Mouse (Mus musculus) lung, postnatal 10 days (tissue): ENCODE data around the gene Eps15l1.

Experiments used
- DNase-seq: peaks from one replicate; pipeline ENCODE4 v3.0.0; 2021

Gene Eps15l1

GRCm38 (mm10) chr8:72318801-72319322, 102.4 kb downstream of the Eps15l1 start, which contains the start of gene Klf2:
Gene Klf2 (plus strand): TSS chr8:72319033.
- peak; percentile 99 for DNase-seq

GRCm38 (mm10) chr8:72317741-72318301, 103.4 kb downstream of the Eps15l1 start:
- peak; percentile 21 for DNase-seq

GRCm38 (mm10) chr8:72316053-72316695, 105.1 kb downstream of the Eps15l1 start:
- no peak for DNase-seq

- no peak for DNase-seq
Observed at GRCm38 (mm10) chr8:72312926-72313518, 108.2 kb downstream of the Eps15l1 start.

GRCm38 (mm10) chr8:72310849-72311506, 110.3 kb downstream of the Eps15l1 start:
- DNase-seq: peak; percentile 46

GRCm38 (mm10) chr8:72308276-72308675, 113.0 kb downstream of the Eps15l1 start:
- peak; percentile 72 for DNase-seq

GRCm38 (mm10) chr8:72306913-72307312, 114.3 kb downstream of the Eps15l1 start:
- no peak for DNase-seq

GRCm38 (mm10) chr8:72305210-72305905, 115.9 kb downstream of the Eps15l1 start, which contains the start of gene Gm10282:
Gene Gm10282 (minus strand): TSS chr8:72305260.
- DNase-seq: no peak

- DNase-seq: peak; percentile 91
Observed at GRCm38 (mm10) chr8:72303633-72304032, 117.6 kb downstream of the Eps15l1 start.

GRCm38 (mm10) chr8:72302986-72303612, 118.2 kb downstream of the Eps15l1 start:
- no peak for DNase-seq

GRCm38 (mm10) chr8:72301497-72301896, 119.8 kb downstream of the Eps15l1 start:
- no peak for DNase-seq

- DNase-seq: no peak
Observed at GRCm38 (mm10) chr8:72300654-72301400, 120.4 kb downstream of the Eps15l1 start.

GRCm38 (mm10) chr8:72298928-72299327, 122.3 kb downstream of the Eps15l1 start:
- DNase-seq: no peak

- no peak for DNase-seq
Observed at GRCm38 (mm10) chr8:72296561-72296960, 124.7 kb downstream of the Eps15l1 start.

GRCm38 (mm10) chr8:72295679-72296078, 125.6 kb downstream of the Eps15l1 start:
- DNase-seq: peak; percentile 92

GRCm38 (mm10) chr8:72295125-72295524, 126.1 kb downstream of the Eps15l1 start:
- DNase-seq: no peak

GRCm38 (mm10) chr8:72293309-72293708, 128.0 kb downstream of the Eps15l1 start:
- no peak for DNase-seq

GRCm38 (mm10) chr8:72291104-72291503, 130.2 kb downstream of the Eps15l1 start:
- DNase-seq: no peak
